Mouse (Mus musculus) neutrophil, adult 83 days (primary cell): Measurements from ENCODE around the gene Ier2. TPM values are rescaled to one million over a fixed set of nuclear protein-coding genes. Genes with fewer than 3 reads are reported as not detected.

ENCODE experiments used
- total RNA-seq, 2 experiments: library from RNA; stranded (reverse); gene quantifications; one replicate each; pipeline ENCODE4 v1.2.4; 2023

Ier2 gene
- total RNA-seq = 1,000 to 10,000 TPM in 1 of 2 experiments, 100 to 1,000 TPM in 1; 917 to 1,067 TPM

DNA sequence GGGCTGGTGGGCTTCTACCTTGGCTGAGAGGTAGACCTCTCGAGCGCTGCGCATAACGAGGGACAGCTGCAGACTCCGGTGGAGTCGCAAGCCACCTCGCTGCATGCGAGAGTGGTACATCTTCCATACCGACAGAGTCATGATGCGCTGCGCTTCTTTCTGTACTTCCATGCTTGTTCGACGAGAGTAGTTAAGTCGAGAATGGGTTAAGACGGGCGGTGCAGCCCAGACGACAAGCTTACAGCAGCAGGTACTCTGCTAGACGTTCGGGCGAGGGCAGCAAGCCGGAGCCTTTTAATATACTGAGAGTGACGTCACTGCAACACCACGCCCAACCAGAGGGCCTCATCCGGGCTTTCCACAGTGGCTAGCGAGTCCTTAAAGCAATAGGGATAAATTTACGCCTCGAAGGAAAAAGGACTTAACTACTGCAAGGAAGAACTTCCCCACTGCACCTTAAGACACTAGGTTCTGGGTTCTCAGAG is at the start of gene Ier2:
TSS of gene Ier2 (minus strand) at position 272 of the 485 bp plus-strand sequence.

DNA sequence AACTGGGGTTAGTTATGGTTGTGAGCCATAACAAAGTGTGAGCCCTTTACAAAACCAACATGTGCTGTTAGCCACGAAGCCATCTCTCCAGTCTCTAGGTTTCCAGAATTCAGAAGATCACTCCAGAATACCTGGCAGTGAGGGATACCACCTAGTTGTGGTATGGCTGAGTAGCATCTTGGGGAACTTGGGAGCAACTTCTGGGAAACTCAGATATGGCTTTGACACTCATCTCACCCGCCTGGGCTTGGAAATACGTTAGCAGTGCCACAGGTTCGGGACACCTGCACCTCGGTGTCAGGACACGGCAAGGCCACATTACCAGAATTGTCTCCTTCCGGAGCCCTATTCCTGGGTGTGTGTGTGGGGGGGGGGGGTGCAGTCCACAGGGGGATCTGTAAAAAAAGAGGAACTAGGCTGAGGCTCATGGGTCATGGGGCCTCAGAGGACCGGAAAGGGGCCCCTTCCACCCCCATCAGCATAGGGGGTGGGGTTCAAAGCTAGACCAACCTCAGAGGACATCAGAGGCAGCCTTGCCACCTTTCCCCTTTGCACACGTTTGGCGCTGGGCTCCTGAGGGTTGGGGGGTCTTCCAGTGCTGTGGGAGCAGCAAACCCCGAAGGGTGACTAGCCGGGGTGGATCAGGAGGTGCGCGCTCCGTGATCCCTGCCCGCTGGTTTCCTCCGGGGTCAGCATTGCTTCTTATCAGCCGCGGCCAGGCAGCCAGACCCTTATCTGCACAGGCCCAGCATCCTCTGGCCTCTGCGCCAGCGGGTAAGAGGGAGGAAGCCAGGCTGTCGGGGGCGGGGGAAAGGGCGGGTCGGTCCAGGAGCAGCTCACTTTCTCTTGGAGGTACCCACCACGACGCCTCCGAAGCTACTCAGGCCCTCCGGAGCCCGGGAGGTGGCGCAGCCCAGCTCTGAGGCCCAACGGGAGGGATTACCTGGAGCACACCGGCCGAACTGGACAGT is 38.6 kb upstream of the Ier2 start, which contains the start of gene Lyl1:
TSS of gene Lyl1 (plus strand) at position 517 of the 971 bp plus-strand sequence.

DNA sequence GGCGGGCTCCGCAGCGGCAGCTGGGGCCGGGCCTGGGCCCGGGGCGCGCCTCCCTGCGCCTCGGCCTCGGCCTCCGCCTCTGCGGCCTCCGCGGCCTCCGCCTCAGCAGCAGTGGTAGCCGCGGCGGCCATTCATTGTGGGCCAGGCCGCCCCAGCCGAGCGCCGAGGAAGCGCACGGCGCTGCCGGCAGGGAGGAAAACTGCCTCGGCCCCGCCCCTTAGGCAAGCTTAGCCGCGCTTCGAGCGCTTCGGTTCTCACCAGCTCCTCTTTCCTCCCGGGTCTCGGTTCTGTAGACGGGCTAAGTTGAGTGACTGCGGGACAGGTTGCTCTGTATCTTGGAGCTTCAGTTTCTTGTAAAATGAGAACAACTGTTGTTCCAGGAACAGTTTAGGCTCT is 25.1 kb upstream of the Ier2 start, which contains the start of gene Nacc1:
TSS of gene Nacc1 (minus strand) at position 158 of the 396 bp plus-strand sequence.

DNA sequence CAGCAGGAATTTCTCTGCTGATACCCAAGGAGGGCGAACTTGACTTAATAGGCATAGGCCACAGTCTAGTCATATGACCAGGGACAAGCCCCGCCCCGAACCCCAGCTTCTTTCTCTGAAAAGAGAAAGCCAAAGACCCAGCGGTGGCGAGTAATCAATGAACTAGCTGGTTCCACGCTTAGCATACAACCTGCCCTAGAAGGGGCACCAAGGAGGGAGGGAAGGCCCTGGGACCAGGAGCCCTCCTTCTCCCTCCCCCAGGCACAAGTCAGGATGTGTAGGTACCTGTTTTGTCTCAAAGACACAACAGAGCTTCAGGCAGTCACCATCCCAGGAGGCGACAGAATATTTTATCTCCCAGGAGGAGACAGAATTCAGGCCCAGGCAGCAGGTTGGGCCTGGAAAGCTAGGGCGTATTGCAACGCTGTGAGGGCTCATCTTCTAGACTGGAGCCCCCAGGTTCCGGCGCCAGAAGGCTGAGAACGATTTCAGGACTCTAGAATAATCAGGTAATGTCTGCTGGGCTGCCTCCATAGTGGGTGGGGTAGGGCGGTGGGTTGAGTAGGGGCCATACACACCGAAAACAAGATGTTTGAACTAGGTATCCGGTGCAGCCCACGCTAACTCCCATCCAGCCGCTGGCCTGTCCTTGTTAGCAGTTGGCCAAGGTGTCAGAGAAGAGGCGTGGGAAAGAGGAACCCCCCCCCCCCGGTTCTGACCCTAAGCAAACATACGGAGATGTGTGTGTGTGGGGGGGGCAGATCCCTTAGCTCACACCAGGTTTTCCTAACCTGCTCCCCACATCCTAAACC is 23.7 kb upstream of the Ier2 start, which contains the start of gene Trmt1:
TSS of gene Trmt1 (plus strand) at position 117 of the 812 bp plus-strand sequence.

Other genes starting within 250 kb of the Ier2 start
- 10 to 100 TPM; 25.7 to 39.0 TPM for gene Trmt1, start 23.5 kb upstream of the Ier2 start, total RNA-seq
- 10 to 100 TPM; 35.1 to 41.1 TPM for gene Nacc1, start 25.0 kb upstream of the Ier2 start, total RNA-seq
- gene Lyl1, start 38.6 kb upstream of the Ier2 start, total RNA-seq = 100 to 1,000 TPM; 103 to 117 TPM
- gene G430095P16Rik, start 60.2 kb upstream of the Ier2 start, total RNA-seq = 10 to 100 TPM; 10.9 to 11.1 TPM
- 10 to 100 TPM; 22.4 to 35.3 TPM for gene Nfix, start 137.5 kb upstream of the Ier2 start, total RNA-seq
- gene Dand5, start 160.0 kb upstream of the Ier2 start, total RNA-seq = 1 to 10 TPM; 1.2 to 1.9 TPM
- gene Gadd45gip1, start 168.7 kb upstream of the Ier2 start, total RNA-seq = 1 to 10 TPM; 6.7 to 9.4 TPM
- 10 to 100 TPM; 45.1 to 61.6 TPM for gene Rad23a, start 177.8 kb upstream of the Ier2 start, total RNA-seq
- 100 to 1,000 TPM; 331 to 384 TPM for gene Calr, start 184.1 kb upstream of the Ier2 start, total RNA-seq
- gene Farsa, start 194.1 kb upstream of the Ier2 start, total RNA-seq = 10 to 100 TPM; 27.1 to 36.2 TPM
- gene Syce2, start 209.3 kb upstream of the Ier2 start, total RNA-seq = 10 to 100 TPM; 14.8 to 20.6 TPM
- gene Gcdh, start 231.1 kb upstream of the Ier2 start, total RNA-seq = 10 to 100 TPM in 1 of 2 experiments, 1 to 10 TPM in 1; 9.6 to 11.3 TPM
- 10 to 100 TPM; 21.1 to 28.8 TPM for gene Klf1, start 239.1 kb upstream of the Ier2 start, total RNA-seq
- 10 to 100 TPM; 20.0 to 24.8 TPM for gene Dnase2a, start 245.7 kb upstream of the Ier2 start, total RNA-seq